In genomic region chr7:29466585-29466984, GRCm38 (mm10) we compare ENCODE assay signal across 25 mouse cellular contexts. TPM values are rescaled to one million over a fixed set of nuclear protein-coding genes. Genes with fewer than 3 reads are reported as not detected.
DNase-seq lines count a peak whose midpoint lies in the region; ATAC-seq and TF ChIP-seq lines count a peak whose summit lies in the region.
"Had no signal": no experiment of that assay in that cellular context is flagged by ENCODE, and none has a peak within 500 bp of the region (broad histone marks: within the 10 kb centered on the region; RNA-seq: fewer than 3 reads in every experiment).

No protein-coding gene starts in this region.

- no peaks in the 10 kb centered on the region for H3K9me3 ChIP-seq in hindbrain, embryonic 13.5 days
- no peaks in the 10 kb centered on the region for H3K9me3 ChIP-seq in hindbrain, embryonic 12.5 days (replicated peaks)
- no peaks in the 10 kb centered on the region for H3K9me3 ChIP-seq in lung, postnatal 0 days (ENCODE audit: low read length)
- H3K9me3 ChIP-seq: forebrain, embryonic 13.5 days; heart, embryonic 12.5 days; heart, embryonic 15.5 days; intestine, embryonic 15.5 days had no signal

- H3K4me3 ChIP-seq in hindbrain, embryonic 13.5 days = no peak overlapping the region
- H3K4me3 ChIP-seq in hindbrain, embryonic 12.5 days = no peak overlapping the region
- H3K4me3 ChIP-seq in layer of hippocampus, adult 2 months = no peak overlapping the region
- no peak overlapping the region for H3K4me3 ChIP-seq in lung, postnatal 0 days (ENCODE audit: low read depth, low read length)
- H3K4me3 ChIP-seq: erythroblast, embryonic 14.5 days; forebrain, embryonic 13.5 days; heart, embryonic 12.5 days; heart, embryonic 15.5 days; intestine, embryonic 15.5 days had no signal

- WGBS in hindbrain, embryonic 13.5 days = 70% methylated on average over 10 of the region's 10 CpGs
- WGBS in hindbrain, embryonic 12.5 days = 71% methylated on average over 10 of the region's 10 CpGs
- WGBS in lung, postnatal 0 days = 53% methylated on average over 10 of the region's 10 CpGs

- no peak overlapping the region for H3K9ac ChIP-seq in hindbrain, embryonic 13.5 days
- no peak overlapping the region for H3K9ac ChIP-seq in hindbrain, embryonic 12.5 days
- no peak overlapping the region for H3K9ac ChIP-seq in lung, postnatal 0 days (replicated peaks; ENCODE audit: low read depth)
- H3K9ac ChIP-seq: forebrain, embryonic 13.5 days; heart, embryonic 12.5 days; heart, embryonic 15.5 days; intestine, embryonic 15.5 days had no signal

- no peak overlapping the region for H3K4me2 ChIP-seq in hindbrain, embryonic 13.5 days
- no peak overlapping the region for H3K4me2 ChIP-seq in hindbrain, embryonic 12.5 days (replicated peaks)
- H3K4me2 ChIP-seq in lung, postnatal 0 days (replicated peaks; ENCODE audit: low read depth, low read length) = no peak overlapping the region
- H3K4me2 ChIP-seq: forebrain, embryonic 13.5 days; heart, embryonic 12.5 days; heart, embryonic 15.5 days; intestine, embryonic 15.5 days had no signal

- TF ChIP-seq EP300 in lung, postnatal 0 days (IDR thresholded peaks at IDR 0.05) = no peak

- DNase-seq in layer of hippocampus, adult 2 months (ENCODE audit: low spot score in 2 of 2) = no peak
- no peak for DNase-seq in layer of hippocampus, adult 9-11 months
- DNase-seq in lung, postnatal 10 days = peak; percentile 65
- no peak for DNase-seq in lung, postnatal 0 days (ENCODE audit: low spot score)
- DNase-seq in frontal cortex, postnatal 36 days (ENCODE audit: low spot score in 2 of 2) = no peak
- DNase-seq: adrenal gland, adult 2 months; adrenal gland, postnatal 14 days; cerebellum, adult 11 months; cerebellum, adult 2 months; cerebellum, adult 9-11 months; cerebellum, postnatal 25 days; gastrocnemius, postnatal 25 days; heart, adult 18-20 months; heart, postnatal 10 days; heart, postnatal 36 days; kidney, adult 11 months had no signal

- H3K27me3 ChIP-seq in hindbrain, embryonic 13.5 days = no peaks in the 10 kb centered on the region
- no peaks in the 10 kb centered on the region for H3K27me3 ChIP-seq in hindbrain, embryonic 12.5 days
- no peaks in the 10 kb centered on the region for H3K27me3 ChIP-seq in lung, postnatal 0 days (replicated peaks; ENCODE audit: insufficient read depth, low read length)
- H3K27me3 ChIP-seq: forebrain, embryonic 13.5 days; intestine, embryonic 15.5 days had no signal

- 0 out of 2 replicates have a peak overlapping the region, but pooled peaks have one; percentile 12 for H3K27ac ChIP-seq in hindbrain, embryonic 13.5 days
- H3K27ac ChIP-seq in hindbrain, embryonic 12.5 days = no peak overlapping the region
- H3K27ac ChIP-seq in layer of hippocampus, adult 2 months = peak overlapping the region; percentile 80
- no peak overlapping the region for H3K27ac ChIP-seq in lung, postnatal 0 days (ENCODE audit: low read length)
- H3K27ac ChIP-seq: forebrain, embryonic 13.5 days; heart, embryonic 15.5 days; intestine, embryonic 15.5 days had no signal

- H3K4me1 ChIP-seq in hindbrain, embryonic 13.5 days (replicated peaks) = peaks cover 41% of the 10 kb centered on the region
- peaks cover 22% of the 10 kb centered on the region for H3K4me1 ChIP-seq in hindbrain, embryonic 12.5 days
- H3K4me1 ChIP-seq in lung, postnatal 0 days (ENCODE audit: insufficient read depth, low read depth, low read length) = peaks cover 25% of the 10 kb centered on the region

- ATAC-seq in hindbrain, embryonic 13.5 days (ENCODE audit: low FRiP score) = no peak
- no peak for ATAC-seq in hindbrain, embryonic 12.5 days (ENCODE audit: low FRiP score)
- no peak for ATAC-seq in lung, postnatal 0 days
- ATAC-seq: CD4-positive, CD25-positive, alpha-beta regulatory T cell, adult 4 months; forebrain, embryonic 13.5 days; forebrain, embryonic 16.5 days; intestine, embryonic 15.5 days had no signal

- no peak for TF ChIP-seq CTCF in layer of hippocampus, adult 2 months (conservative IDR thresholded peaks at IDR 0.05)
- no peak for TF ChIP-seq CTCF in lung, postnatal 0 days (IDR thresholded peaks at IDR 0.05)

- no peaks in the 10 kb centered on the region for H3K36me3 ChIP-seq in hindbrain, embryonic 13.5 days
- no peaks in the 10 kb centered on the region for H3K36me3 ChIP-seq in hindbrain, embryonic 12.5 days
- H3K36me3 ChIP-seq in lung, postnatal 0 days (ENCODE audit: insufficient read depth, low read length) = no peaks in the 10 kb centered on the region
- H3K36me3 ChIP-seq: heart, embryonic 12.5 days; heart, embryonic 15.5 days; intestine, embryonic 15.5 days had no signal

RNA-seq across cellular contexts. Expression of gene Sipa1l3, which starts 51.9 kb away (rescaled TPM):
- 12.6 and 13.7 TPM in 2 replicates for polyA plus RNA-seq in hindbrain, embryonic 13.5 days (2015; fragmentation: Nextera tagmentation; extraction: Ambion mirVana)
- 15.9 and 18.3 TPM in 2 replicates for polyA plus RNA-seq in hindbrain, embryonic 12.5 days (2016; fragmentation: Nextera tagmentation; extraction: Ambion mirVana)
- total RNA-seq in layer of hippocampus, adult 2 months (2021) = 100 to 1,000 TPM; 240 to 260 TPM
- polyA plus RNA-seq in lung, postnatal 0 days (2015; fragmentation: Nextera tagmentation; extraction: Ambion mirVana) = 17.7 and 18.5 TPM in 2 replicates

Comparison
In these comparisons a context has a peak if more than half of its experiments do, and no peak if none do; other contexts are left out.
1. H3K27ac ChIP-seq: peak in hindbrain, embryonic 13.5 days (single experiment) and layer of hippocampus, adult 2 months (single experiment); none in hindbrain, embryonic 12.5 days (single experiment) and lung, postnatal 0 days (single experiment).